Mouse (Mus musculus) cerebellum, adult 2 months (tissue): Measurements from ENCODE around the gene Zfp488.

Source experiments
- CTCF ChIP-seq: fragments of 200-500 bp; IDR thresholded peaks from 2 replicates; pipeline ENCODE4 v1.5.1; 2011; ENCODE audit warnings: low read depth, mild to moderate bottlenecking, control low read depth, low read length, moderate library complexity, borderline replicate concordance; ENCODE audit not compliant: insufficient read depth
- POLR2A ChIP-seq: fragments of 200-500 bp; IDR thresholded peaks from 2 replicates; pipeline ENCODE4 v1.6.1; 2011; ENCODE audit warnings: low read length, control low read depth, borderline replicate concordance; ENCODE audit not compliant: insufficient read depth

GRCm38 (mm10) chr14:33932935-33933703, 45.4 kb downstream of the Zfp488 start:
- peak; percentile 50 for TF ChIP-seq CTCF
- TF ChIP-seq POLR2A, result no peak
